Mouse (Mus musculus): ENCODE data around the gene Chid1.

DNA sequence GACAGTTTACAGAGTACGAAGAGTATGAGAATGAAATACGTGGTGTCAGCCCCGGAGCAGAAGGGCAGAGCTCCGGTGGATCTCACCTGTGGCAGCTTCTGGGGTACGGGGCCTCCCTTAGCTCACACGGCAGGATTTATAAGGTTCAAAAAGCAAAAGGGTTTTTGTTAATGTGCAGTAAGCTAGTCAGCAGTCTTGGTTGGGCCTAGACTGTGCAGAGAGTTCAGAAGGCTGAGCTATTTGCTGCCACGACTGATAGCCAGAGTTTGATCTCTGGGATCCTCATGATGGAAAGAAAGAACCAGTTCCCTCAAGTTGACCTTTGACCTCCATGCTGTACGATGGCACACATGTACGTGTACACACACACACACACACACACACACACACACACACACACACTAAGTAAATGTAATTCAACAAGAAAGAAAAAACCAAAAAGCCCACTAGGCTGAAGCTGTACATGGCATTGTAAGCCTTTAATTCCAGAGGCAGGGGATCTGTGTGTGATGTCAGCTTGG is 29.7 kb upstream of the Chid1 start:
- TF ChIP-seq CTCF (IDR thresholded peaks at IDR 0.05) (no peak), EP300 (IDR thresholded peaks at IDR 0.05) (no peak)
